Mouse (Mus musculus): ENCODE measurements around the gene Lrrtm3. TPM values are rescaled to one million over a fixed set of nuclear protein-coding genes. Genes with fewer than 3 reads are reported as not detected.

Lrrtm3 gene
- 72.7 and 73.6 TPM in 2 replicates for polyA plus RNA-seq (2012; rRNA removed)

DNA sequence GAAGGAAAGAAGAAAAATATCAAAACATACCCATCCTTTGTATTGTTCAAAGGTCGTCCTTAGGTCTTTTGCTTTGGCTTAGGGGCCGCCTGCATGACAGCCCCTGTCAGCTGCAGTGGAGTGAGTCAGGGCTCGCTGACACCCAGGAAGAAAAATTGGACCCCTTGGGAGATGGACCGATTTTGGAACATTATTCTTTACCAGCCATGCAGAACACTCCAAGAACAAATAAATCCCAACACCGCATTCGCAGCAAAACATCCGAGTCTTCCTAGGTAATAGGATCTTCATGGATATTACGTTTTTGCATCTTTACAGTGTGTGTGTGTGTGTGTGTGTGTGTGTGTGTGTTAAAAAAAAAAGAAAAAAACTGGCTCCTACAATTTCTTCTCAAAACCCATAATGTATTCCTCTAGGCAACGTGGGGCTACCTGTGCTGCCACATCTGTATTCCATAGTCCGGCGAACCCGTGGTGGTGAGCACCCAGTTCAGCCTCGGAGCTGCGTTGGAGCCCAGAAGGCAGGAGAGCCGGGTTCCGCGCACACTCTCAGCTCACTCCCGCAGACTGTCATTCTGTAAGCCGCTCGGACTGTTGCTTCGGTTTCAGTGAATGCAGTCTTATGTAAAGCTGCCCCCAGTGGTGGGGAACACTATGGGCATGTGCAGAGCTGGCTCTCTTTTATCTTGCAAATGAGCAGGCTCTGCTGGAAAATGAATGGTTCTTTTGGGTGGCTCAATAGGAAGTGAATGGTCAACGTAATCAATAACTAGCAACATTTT lies at the start of gene Lrrtm3:
TSS of gene Lrrtm3 (minus strand) at position 598 of the 781 bp plus-strand sequence.
- H3K27me3 ChIP-seq (ENCODE audit: control insufficient read depth, insufficient read depth, low read length), result no peaks in the 10 kb centered on the region
- TF ChIP-seq CTCF (IDR thresholded peaks at IDR 0.05; ENCODE audit: borderline replicate concordance, insufficient read depth, low read depth, low read length) (peak; percentile 61; the same call in 1 of the 2 replicates), POLR2A (IDR thresholded peaks at IDR 0.05; ENCODE audit: borderline replicate concordance, insufficient read depth, low read length) (peak; percentile 95)
- DNase-seq, result peak; percentile 93 to 95
- peak within 1 kb of the TSS; percentile 76 for H3K27ac ChIP-seq (ENCODE audit: insufficient read depth, low read length)
- H3K4me3 ChIP-seq (replicated peaks; ENCODE audit: insufficient read depth, low read depth, low read length), result peak within 1 kb of the TSS; percentile 78
- H3K4me1 ChIP-seq (ENCODE audit: control insufficient read depth, insufficient read depth, low read length), result no peaks in the 10 kb centered on the region
- 1% methylated on average over 22 of the region's 22 CpGs for WGBS

DNA sequence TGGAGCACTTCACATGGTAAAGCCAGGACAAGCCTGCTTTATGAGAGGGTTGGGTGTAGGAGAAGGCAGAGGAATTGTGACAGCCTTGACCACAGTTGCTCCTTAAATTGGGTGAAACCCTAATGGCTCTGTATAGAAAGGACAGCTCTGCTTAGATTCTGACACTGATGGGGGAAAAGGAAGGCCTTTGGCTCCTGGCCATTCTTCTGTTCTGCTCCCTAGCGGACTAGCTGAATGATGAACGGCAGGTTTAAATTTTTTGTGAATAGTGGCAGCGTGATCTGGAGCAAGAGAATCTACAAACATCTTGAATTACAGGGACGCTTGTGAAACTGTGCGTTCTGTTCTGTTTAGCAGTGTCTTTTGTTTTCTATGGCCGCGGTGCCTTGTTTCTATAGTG lies 45.4 kb upstream of the Lrrtm3 start:
- Histone ChIP-seq H3K27ac (ENCODE audit: insufficient read depth, low read length) (no peak overlapping the region), H3K4me3 (replicated peaks; ENCODE audit: insufficient read depth, low read depth, low read length) (no peak overlapping the region), H3K27me3 (ENCODE audit: control insufficient read depth, insufficient read depth, low read length) (no peaks in the 10 kb centered on the region), H3K4me1 (ENCODE audit: control insufficient read depth, insufficient read depth, low read length) (peaks cover 6% of the 10 kb centered on the region; the same call in 1 of the 2 replicates)
- no peak for TF ChIP-seq CTCF (IDR thresholded peaks at IDR 0.05; ENCODE audit: borderline replicate concordance, insufficient read depth, low read depth, low read length)
- TF ChIP-seq POLR2A (IDR thresholded peaks at IDR 0.05; ENCODE audit: borderline replicate concordance, insufficient read depth, low read length), result no peak
- no peak for DNase-seq
- WGBS, result 77% methylated on average over 7 of the region's 7 CpGs

DNA sequence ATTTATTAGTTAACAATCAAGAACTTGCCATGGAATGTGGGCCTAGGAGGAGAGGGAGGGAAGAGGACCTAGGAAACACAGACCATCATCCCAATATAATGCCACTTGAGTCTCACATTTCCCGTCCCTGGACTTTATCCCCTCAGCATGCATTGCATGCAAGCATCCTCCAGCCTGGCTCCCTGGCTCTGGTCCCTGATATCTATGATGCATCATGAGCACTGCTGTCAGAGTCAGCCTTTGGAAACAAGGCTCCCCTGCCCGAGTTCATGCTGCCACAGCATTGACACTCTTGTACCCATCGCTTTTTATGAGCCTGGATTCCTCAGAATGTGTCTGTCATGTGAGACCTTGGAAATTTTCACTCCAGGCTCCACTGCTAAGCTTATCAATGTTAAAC lies 43.4 kb upstream of the Lrrtm3 start:
- H3K4me3 ChIP-seq (replicated peaks; ENCODE audit: insufficient read depth, low read depth, low read length), result no peak overlapping the region
- no peak overlapping the region for H3K27ac ChIP-seq (ENCODE audit: insufficient read depth, low read length)
- TF ChIP-seq POLR2A (IDR thresholded peaks at IDR 0.05; ENCODE audit: borderline replicate concordance, insufficient read depth, low read length) (no peak), CTCF (IDR thresholded peaks at IDR 0.05; ENCODE audit: borderline replicate concordance, insufficient read depth, low read depth, low read length) (no peak)
- H3K27me3 ChIP-seq (ENCODE audit: control insufficient read depth, insufficient read depth, low read length), result no peaks in the 10 kb centered on the region
- peaks cover 9% of the 10 kb centered on the region; the same call in 1 of the 2 replicates for H3K4me1 ChIP-seq (ENCODE audit: control insufficient read depth, insufficient read depth, low read length)
- WGBS, result 33% methylated on average over 3 of the region's 3 CpGs
- DNase-seq, result peak in 1 of 2 experiments; percentile 32

DNA sequence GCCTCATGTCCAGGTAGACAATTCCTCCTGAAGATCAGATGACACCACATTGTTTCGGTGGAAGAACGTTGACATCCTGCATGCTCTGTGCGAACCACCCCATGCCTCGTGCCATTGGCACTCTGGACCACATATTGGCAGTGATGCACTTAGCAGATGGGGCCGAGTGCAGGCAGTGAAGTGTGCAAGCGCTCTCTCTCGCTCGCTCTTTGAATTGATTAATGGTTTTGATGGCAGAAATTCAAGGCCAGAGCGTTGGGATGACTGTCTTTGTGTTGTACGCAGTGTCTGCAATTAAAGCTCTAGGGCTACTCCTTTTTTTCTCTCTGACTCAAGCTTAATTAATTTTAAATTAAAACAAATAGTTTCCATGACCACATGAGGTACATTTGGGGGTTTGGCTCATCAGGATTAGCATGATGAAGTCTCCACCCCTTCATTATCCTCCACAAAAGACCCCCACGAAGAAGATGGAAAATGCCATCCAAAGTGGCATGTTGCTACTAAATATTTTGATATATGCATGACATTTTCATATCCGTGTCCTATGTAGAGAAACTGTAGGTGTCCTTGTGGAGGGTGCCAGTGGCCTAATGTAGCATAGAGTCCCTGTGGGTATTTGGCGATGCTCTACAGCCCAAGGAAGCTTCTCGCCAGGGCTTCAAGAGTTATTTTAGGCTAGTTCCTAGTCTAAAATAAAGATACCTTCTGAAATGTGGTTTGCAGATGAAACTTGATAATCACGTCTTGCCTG lies 40.5 kb upstream of the Lrrtm3 start:
- peaks cover 9% of the 10 kb centered on the region; the same call in 1 of the 2 replicates for H3K4me1 ChIP-seq (ENCODE audit: control insufficient read depth, insufficient read depth, low read length)
- no peak overlapping the region for H3K4me3 ChIP-seq (replicated peaks; ENCODE audit: insufficient read depth, low read depth, low read length)
- DNase-seq, result peak; percentile 83 to 93
- no peaks in the 10 kb centered on the region for H3K27me3 ChIP-seq (ENCODE audit: control insufficient read depth, insufficient read depth, low read length)
- TF ChIP-seq POLR2A (IDR thresholded peaks at IDR 0.05; ENCODE audit: borderline replicate concordance, insufficient read depth, low read length) (no peak), CTCF (IDR thresholded peaks at IDR 0.05; ENCODE audit: borderline replicate concordance, insufficient read depth, low read depth, low read length) (no peak)
- WGBS, result 9% methylated on average over 15 of the region's 15 CpGs
- peak overlapping the region; percentile 46; the same call in 1 of the 2 replicates for H3K27ac ChIP-seq (ENCODE audit: insufficient read depth, low read length)

DNA sequence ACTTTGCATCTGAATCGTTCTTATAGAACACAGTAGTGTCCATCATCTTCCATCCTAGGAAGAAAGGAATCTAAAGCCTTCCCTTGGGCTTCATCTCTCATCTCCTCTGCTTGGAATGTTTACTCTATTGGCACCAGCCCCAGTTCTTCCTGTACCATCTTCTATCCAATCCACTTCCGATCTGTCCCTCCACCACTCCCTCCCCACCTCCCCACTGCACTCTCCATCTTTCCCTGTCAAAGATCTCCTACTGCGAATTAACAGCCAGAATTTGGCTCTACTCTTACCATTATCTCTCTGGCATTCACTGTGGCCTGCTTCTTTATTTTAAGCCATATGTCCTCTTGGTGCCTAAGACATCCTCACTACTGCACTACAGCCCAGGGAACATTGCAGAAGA lies 28.8 kb upstream of the Lrrtm3 start:
- 15% methylated on average over 3 of the region's 3 CpGs for WGBS
- Histone ChIP-seq H3K27ac (ENCODE audit: insufficient read depth, low read length) (no peak overlapping the region; the same call in 1 of the 2 replicates), H3K4me1 (ENCODE audit: control insufficient read depth, insufficient read depth, low read length) (peaks cover 7% of the 10 kb centered on the region; the same call in 1 of the 2 replicates), H3K4me3 (replicated peaks; ENCODE audit: insufficient read depth, low read depth, low read length) (no peak overlapping the region), H3K27me3 (ENCODE audit: control insufficient read depth, insufficient read depth, low read length) (no peaks in the 10 kb centered on the region)
- TF ChIP-seq CTCF (IDR thresholded peaks at IDR 0.05; ENCODE audit: borderline replicate concordance, insufficient read depth, low read depth, low read length) (no peak), POLR2A (IDR thresholded peaks at IDR 0.05; ENCODE audit: borderline replicate concordance, insufficient read depth, low read length) (no peak)
- peak; percentile 58 to 86 for DNase-seq

DNA sequence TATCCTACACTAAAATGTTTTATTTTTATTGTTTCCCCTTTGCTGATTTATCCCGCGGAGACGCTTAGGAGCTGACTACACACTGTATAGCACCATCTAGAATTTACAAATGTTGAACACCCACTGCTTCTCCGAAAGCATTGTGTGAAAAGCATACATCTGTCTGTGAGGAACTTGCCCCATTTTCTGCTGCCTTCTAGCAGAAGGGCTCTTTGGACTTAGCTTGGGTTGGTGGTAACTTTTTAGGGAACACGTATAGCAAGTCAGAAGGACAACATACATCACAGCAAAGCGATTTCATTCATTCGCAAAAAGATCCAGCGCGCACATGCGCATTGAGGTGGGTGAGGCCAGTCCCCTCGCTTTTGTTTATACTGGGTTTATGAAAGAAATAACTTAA lies 25.2 kb upstream of the Lrrtm3 start:
- WGBS, result 98% methylated on average over 11 of the region's 11 CpGs
- TF ChIP-seq CTCF (IDR thresholded peaks at IDR 0.05; ENCODE audit: borderline replicate concordance, insufficient read depth, low read depth, low read length) (no peak), POLR2A (IDR thresholded peaks at IDR 0.05; ENCODE audit: borderline replicate concordance, insufficient read depth, low read length) (no peak)
- H3K4me1 ChIP-seq (ENCODE audit: control insufficient read depth, insufficient read depth, low read length), result peaks cover 7% of the 10 kb centered on the region; the same call in 1 of the 2 replicates
- H3K27ac ChIP-seq (ENCODE audit: insufficient read depth, low read length), result no peak overlapping the region
- no peak overlapping the region for H3K4me3 ChIP-seq (replicated peaks; ENCODE audit: insufficient read depth, low read depth, low read length)
- DNase-seq, result no peak
- H3K27me3 ChIP-seq (ENCODE audit: control insufficient read depth, insufficient read depth, low read length), result no peaks in the 10 kb centered on the region

DNA sequence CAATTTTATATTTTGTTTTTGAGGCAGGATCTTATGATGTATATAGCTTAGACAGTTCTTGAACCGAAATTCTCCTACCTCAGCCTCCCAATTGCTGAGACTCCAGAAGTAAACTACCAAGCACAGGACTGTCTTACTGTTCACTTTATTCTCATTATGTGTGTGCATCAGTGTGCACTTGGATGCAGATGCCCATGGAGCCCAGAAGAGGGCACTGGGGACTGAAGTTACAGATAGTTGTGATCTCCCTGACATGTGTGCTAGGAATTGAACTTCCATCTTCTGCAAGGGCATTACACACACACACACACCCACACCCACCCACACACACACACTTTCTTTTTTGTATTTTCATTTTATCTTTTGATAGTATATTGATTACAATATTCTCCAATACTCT lies 6.5 kb upstream of the Lrrtm3 start:
- Histone ChIP-seq H3K27ac (ENCODE audit: insufficient read depth, low read length) (no peak overlapping the region), H3K4me3 (replicated peaks; ENCODE audit: insufficient read depth, low read depth, low read length) (no peak overlapping the region), H3K27me3 (ENCODE audit: control insufficient read depth, insufficient read depth, low read length) (no peaks in the 10 kb centered on the region), H3K4me1 (ENCODE audit: control insufficient read depth, insufficient read depth, low read length) (no peaks in the 10 kb centered on the region)
- no peak for DNase-seq
- TF ChIP-seq POLR2A (IDR thresholded peaks at IDR 0.05; ENCODE audit: borderline replicate concordance, insufficient read depth, low read length) (no peak), CTCF (IDR thresholded peaks at IDR 0.05; ENCODE audit: borderline replicate concordance, insufficient read depth, low read depth, low read length) (peak; percentile 40; the same call in 1 of the 2 replicates)
- WGBS, result 98% methylated on average over 1 of the region's 1 CpGs
